Mouse (Mus musculus) stomach, postnatal 0 days (tissue): Measurements from ENCODE around the gene Hdac7.

Experiments
- CTCF ChIP-seq: IDR thresholded peaks from 2 replicates; pipeline ENCODE4 v1.5.1; 2016; ENCODE audit warnings: antibody characterized with exemption, low read depth, mild to moderate bottlenecking, moderate library complexity
- EP300 ChIP-seq: optimal IDR thresholded peaks from 2 replicates; pipeline ENCODE3; 2016; ENCODE audit warnings: antibody characterized with exemption

- no peak for TF ChIP-seq CTCF
- TF ChIP-seq EP300, result no peak
Observed at GRCm38 (mm10) chr15:97800853-97801252, 43.4 kb downstream of the Hdac7 start.
